Mouse (Mus musculus) myocyte (in vitro differentiated cells): ENCODE measurements around the gene Slc37a2. TPM values are rescaled to one million over a fixed set of nuclear protein-coding genes. Genes with fewer than 3 reads are reported as not detected.
A peak's percentile ranks its signal among the peaks of the same experiment; 100 is the strongest.

Experiments
- H3K27me3 ChIP-seq: one replicate; pipeline ENCODE4 v1.6.1; 2011; ENCODE audit not compliant: control insufficient read depth, insufficient read depth, insufficient read length
- H3K36me3 ChIP-seq: one replicate; pipeline ENCODE4 v1.6.1; 2011; ENCODE audit not compliant: control insufficient read depth, insufficient read depth
- H3K4me2 ChIP-seq: one replicate; pipeline ENCODE4 v1.6.1; 2011; ENCODE audit warnings: low read depth, control low read depth
- H3K4me3 ChIP-seq: one replicate; pipeline ENCODE4 v1.5.1; 2011; ENCODE audit warnings: mild to moderate bottlenecking, control low read depth, moderate library complexity
- H3K79me2 ChIP-seq: one replicate; pipeline ENCODE4 v1.6.1; 2011; ENCODE audit not compliant: control insufficient read depth, insufficient read depth
- H3ac ChIP-seq: one replicate; pipeline ENCODE4 v1.6.1; 2011; ENCODE audit not compliant: control insufficient read depth, insufficient read length
- CEBPB ChIP-seq: IDR thresholded peaks from 2 replicates; pipeline ENCODE4 v1.6.1; 2011; ENCODE audit warnings: mild to moderate bottlenecking, moderate library complexity; ENCODE audit not compliant: poor library complexity, insufficient read depth, severe bottlenecking
- E2F4 ChIP-seq: IDR thresholded peaks from one replicate; pipeline ENCODE4 v1.6.1; 2011; ENCODE audit warnings: mild to moderate bottlenecking, control low read depth, moderate library complexity; ENCODE audit not compliant: insufficient read depth
- MAX ChIP-seq: IDR thresholded peaks from one replicate; pipeline ENCODE4 v1.6.1; 2011; ENCODE audit warnings: low read depth, mild to moderate bottlenecking, control low read depth
- MYOD1 ChIP-seq, 3 experiments: IDR thresholded peaks; one replicate each; pipeline ENCODE4 v1.6.1; 2011; ENCODE audit warnings: control low read depth in 2 of 3, low read depth in 2 of 3, mild to moderate bottlenecking in 2 of 3, moderate library complexity in 1 of 3; ENCODE audit not compliant: insufficient read length in 2 of 3, control insufficient read depth in 1 of 3
- MYOG ChIP-seq, 3 experiments: IDR thresholded peaks; one replicate each; pipeline ENCODE4 v1.6.1; 2011; ENCODE audit warnings: control low read depth in 2 of 3, low read depth in 2 of 3, mild to moderate bottlenecking in 2 of 3; ENCODE audit not compliant: insufficient read length in 2 of 3, control insufficient read depth in 1 of 3, insufficient read depth in 1 of 3
- POLR2A ChIP-seq: IDR thresholded peaks from one replicate; pipeline ENCODE4 v1.6.1; 2011; ENCODE audit warnings: low read depth, mild to moderate bottlenecking, control low read depth, moderate library complexity; ENCODE audit not compliant: insufficient read length
- POLR2AphosphoS2 ChIP-seq: IDR thresholded peaks from one replicate; pipeline ENCODE4 v1.6.1; 2011; ENCODE audit warnings: low read depth, control low read depth; ENCODE audit not compliant: insufficient read length
- REST ChIP-seq: IDR thresholded peaks from one replicate; pipeline ENCODE4 v1.6.1; 2011; ENCODE audit warnings: mild to moderate bottlenecking, control low read depth, moderate library complexity; ENCODE audit not compliant: insufficient read depth, insufficient read length
- SRF ChIP-seq: IDR thresholded peaks from one replicate; pipeline ENCODE4 v1.6.1; 2011; ENCODE audit warnings: low read depth; ENCODE audit not compliant: control insufficient read depth, insufficient read length
- TCF12 ChIP-seq: IDR thresholded peaks from one replicate; pipeline ENCODE4 v1.6.1; 2011; ENCODE audit warnings: mild to moderate bottlenecking, control low read depth; ENCODE audit not compliant: poor library complexity, insufficient read depth, severe bottlenecking
- TCF3 ChIP-seq: IDR thresholded peaks from one replicate; pipeline ENCODE4 v1.6.1; 2011; ENCODE audit warnings: low read depth, control low read depth; ENCODE audit not compliant: insufficient read length
- USF1 ChIP-seq: IDR thresholded peaks from one replicate; pipeline ENCODE4 v1.6.1; 2011; ENCODE audit warnings: low read depth, mild to moderate bottlenecking, control low read depth, moderate library complexity
- polyA plus RNA-seq: library from polyadenylated mRNA; unstranded; fragments of >200 nt; fragmentation: generic; extraction: Trizol; gene quantifications from one replicate; pipeline ENCODE4 v1.2.1, GENCODE M21; 2012; ENCODE audit warnings: missing spikeins

Slc37a2 gene
- polyA plus RNA-seq, 1 experiment = 9.2 TPM

- no peak for TF ChIP-seq E2F4
- no peak for TF ChIP-seq REST
- TF ChIP-seq TCF3 = no peak
- no peak for TF ChIP-seq MAX
- TF ChIP-seq MYOG (IDR thresholded peaks at IDR 0.05; ENCODE audit: control insufficient read depth in 1 of 3, insufficient read depth in 1 of 3, insufficient read length in 2 of 3, low read depth in 2 of 3) = no peak
- TF ChIP-seq SRF = no peak
- no peaks in the 10 kb centered on the region for H3K27me3 ChIP-seq
- peak overlapping the region; percentile 93 for H3K4me2 ChIP-seq
- H3K36me3 ChIP-seq = no peaks in the 10 kb centered on the region
- H3ac ChIP-seq = no peak overlapping the region
- peak overlapping the region; percentile 32 for H3K4me3 ChIP-seq
- no peaks in the 10 kb centered on the region for H3K79me2 ChIP-seq
Measured at GRCm38 (mm10) chr9:37255889-37256225, 319 bp upstream of the Slc37a2 start.

- Histone ChIP-seq H3K4me3 (peak overlapping the region; percentile 32), H3K79me2 (no peaks in the 10 kb centered on the region), H3K27me3 (no peaks in the 10 kb centered on the region), H3K4me2 (peak overlapping the region; percentile 93), H3K36me3 (no peaks in the 10 kb centered on the region), H3ac (no peak overlapping the region)
- no peak for TF ChIP-seq E2F4
- TF ChIP-seq MYOG (IDR thresholded peaks at IDR 0.05; ENCODE audit: control insufficient read depth in 1 of 3, insufficient read depth in 1 of 3, insufficient read length in 2 of 3, low read depth in 2 of 3) = peak; percentile 84 to 96 (median 87)
- no peak for TF ChIP-seq SRF
- peak; percentile 32 to 94 (median 93) for TF ChIP-seq MYOD1 (IDR thresholded peaks at IDR 0.05; ENCODE audit: control insufficient read depth in 1 of 3, insufficient read length in 2 of 3, low read depth in 2 of 3)
- peak; percentile 55 for TF ChIP-seq TCF12
- TF ChIP-seq TCF3 = peak; percentile 20
Measured at GRCm38 (mm10) chr9:37254531-37255110, 917 bp downstream of the Slc37a2 start.

DNA sequence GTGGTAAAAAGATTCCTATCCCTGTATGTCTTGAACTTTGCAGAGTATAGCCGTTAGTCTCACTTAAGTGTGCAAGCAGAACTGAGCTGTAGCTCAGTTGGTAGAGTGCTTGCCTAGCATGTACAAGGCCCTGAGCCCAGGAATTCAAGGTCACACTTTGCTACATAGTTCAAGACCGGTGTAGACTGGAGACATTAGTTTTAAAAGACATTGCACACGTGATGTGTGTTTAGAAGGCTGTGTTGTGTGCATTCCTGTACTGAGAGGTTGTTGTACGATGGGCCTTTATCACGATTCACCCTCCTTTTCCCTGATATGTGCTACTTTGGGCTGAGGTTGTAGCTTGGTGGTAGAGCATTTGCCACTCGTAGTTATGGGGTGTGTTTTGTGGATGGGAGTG, 4.9 kb downstream of the Slc37a2 start:
- no peak overlapping the region for H3ac ChIP-seq
- H3K4me3 ChIP-seq = no peak overlapping the region
- H3K27me3 ChIP-seq = no peaks in the 10 kb centered on the region
- H3K79me2 ChIP-seq = no peaks in the 10 kb centered on the region
- no peak overlapping the region for H3K4me2 ChIP-seq
- TF ChIP-seq MYOG (IDR thresholded peaks at IDR 0.05; ENCODE audit: control insufficient read depth in 1 of 3, insufficient read depth in 1 of 3, insufficient read length in 2 of 3, low read depth in 2 of 3) = no peak
- TF ChIP-seq TCF12 = no peak
- TF ChIP-seq MYOD1 (IDR thresholded peaks at IDR 0.05; ENCODE audit: control insufficient read depth in 1 of 3, insufficient read length in 2 of 3, low read depth in 2 of 3) = no peak
- no peak for TF ChIP-seq E2F4
- TF ChIP-seq CEBPB = no peak
- TF ChIP-seq USF1 = no peak
- no peaks in the 10 kb centered on the region for H3K36me3 ChIP-seq

- Histone ChIP-seq H3K4me3 (no peak overlapping the region), H3ac (no peak overlapping the region), H3K27me3 (no peaks in the 10 kb centered on the region), H3K4me2 (no peak overlapping the region), H3K36me3 (no peaks in the 10 kb centered on the region), H3K79me2 (no peaks in the 10 kb centered on the region)
- no peak for TF ChIP-seq TCF3
- no peak for TF ChIP-seq REST
- no peak for TF ChIP-seq MYOG (IDR thresholded peaks at IDR 0.05; ENCODE audit: control insufficient read depth in 1 of 3, insufficient read depth in 1 of 3, insufficient read length in 2 of 3, low read depth in 2 of 3)
- TF ChIP-seq MYOD1 (IDR thresholded peaks at IDR 0.05; ENCODE audit: control insufficient read depth in 1 of 3, insufficient read length in 2 of 3, low read depth in 2 of 3) = no peak
Measured at GRCm38 (mm10) chr9:37249976-37250375, 5.6 kb downstream of the Slc37a2 start.

GRCm38 (mm10) chr9:37248381-37248906, 7.1 kb downstream of the Slc37a2 start:
- TF ChIP-seq TCF12 (no peak), MYOD1 (IDR thresholded peaks at IDR 0.05; ENCODE audit: control insufficient read depth in 1 of 3, insufficient read length in 2 of 3, low read depth in 2 of 3) (peak in 2 of 3 experiments; percentile 37 to 55), MYOG (IDR thresholded peaks at IDR 0.05; ENCODE audit: control insufficient read depth in 1 of 3, insufficient read depth in 1 of 3, insufficient read length in 2 of 3, low read depth in 2 of 3) (peak in 2 of 3 experiments; percentile 61 to 72)
- no peaks in the 10 kb centered on the region for H3K36me3 ChIP-seq
- H3K27me3 ChIP-seq = no peaks in the 10 kb centered on the region
- no peak overlapping the region for H3K4me3 ChIP-seq
- H3K4me2 ChIP-seq = no peak overlapping the region
- H3K79me2 ChIP-seq = no peaks in the 10 kb centered on the region
- no peak overlapping the region for H3ac ChIP-seq

GRCm38 (mm10) chr9:37247429-37247828, 8.1 kb downstream of the Slc37a2 start:
- H3K79me2 ChIP-seq = no peaks in the 10 kb centered on the region
- no peaks in the 10 kb centered on the region for H3K27me3 ChIP-seq
- H3K4me2 ChIP-seq = no peak overlapping the region
- TF ChIP-seq E2F4 (no peak), CEBPB (no peak), MYOD1 (IDR thresholded peaks at IDR 0.05; ENCODE audit: control insufficient read depth in 1 of 3, insufficient read length in 2 of 3, low read depth in 2 of 3) (no peak), USF1 (no peak), SRF (no peak), REST (no peak), POLR2AphosphoS2 (no peak), MYOG (IDR thresholded peaks at IDR 0.05; ENCODE audit: control insufficient read depth in 1 of 3, insufficient read depth in 1 of 3, insufficient read length in 2 of 3, low read depth in 2 of 3) (no peak), MAX (no peak), TCF3 (no peak), POLR2A (no peak), TCF12 (no peak)
- no peak overlapping the region for H3ac ChIP-seq
- H3K4me3 ChIP-seq = no peak overlapping the region
- H3K36me3 ChIP-seq = no peaks in the 10 kb centered on the region
